Mouse (Mus musculus): Measurements from ENCODE around the gene Pla1a.
"Not testable (repeated sequence)": the region's sequence is repeated elsewhere in the genome, so short reads cannot be mapped to it uniquely, and the experiment has no call there.

Gene Pla1a

GRCm38 (mm10) chr16:38458600-38459280, 25.8 kb upstream of the Pla1a start:
- no peak for DNase-seq (ENCODE audit: low spot score in 2 of 2)

GRCm38 (mm10) chr16:38456812-38457567, 24.0 kb upstream of the Pla1a start:
- DNase-seq (ENCODE audit: low spot score in 2 of 2), result no peak

GRCm38 (mm10) chr16:38455511-38456418, 22.8 kb upstream of the Pla1a start, which contains the start of gene Cd80:
Cd80 (plus strand) TSS chr16:38455561.
- no peak for DNase-seq (ENCODE audit: low spot score in 2 of 2)

GRCm38 (mm10) chr16:38454533-38455254, 21.7 kb upstream of the Pla1a start:
- no peak for DNase-seq (ENCODE audit: low spot score in 2 of 2)

- no peak for DNase-seq (ENCODE audit: low spot score in 2 of 2)
Observed at GRCm38 (mm10) chr16:38453952-38454351, 21.0 kb upstream of the Pla1a start.

DNA sequence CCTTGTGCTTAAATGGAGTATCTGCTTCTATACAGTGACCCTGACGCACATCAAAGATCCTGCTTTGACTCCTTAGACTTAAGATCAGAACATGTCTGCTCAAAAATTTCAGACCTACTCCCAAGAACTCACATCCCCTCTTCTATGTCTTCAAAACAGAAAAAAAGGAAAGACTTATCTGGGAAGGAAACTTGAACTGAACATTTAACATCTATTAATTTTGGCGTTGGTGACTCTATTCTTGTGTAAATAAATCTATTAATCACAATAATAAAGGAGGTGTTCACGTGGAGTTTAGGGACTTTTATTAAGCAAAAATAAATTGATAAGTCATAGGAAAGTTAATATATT, 20.2 kb upstream of the Pla1a start:
- DNase-seq (ENCODE audit: low spot score in 2 of 2), result no peak

DNA sequence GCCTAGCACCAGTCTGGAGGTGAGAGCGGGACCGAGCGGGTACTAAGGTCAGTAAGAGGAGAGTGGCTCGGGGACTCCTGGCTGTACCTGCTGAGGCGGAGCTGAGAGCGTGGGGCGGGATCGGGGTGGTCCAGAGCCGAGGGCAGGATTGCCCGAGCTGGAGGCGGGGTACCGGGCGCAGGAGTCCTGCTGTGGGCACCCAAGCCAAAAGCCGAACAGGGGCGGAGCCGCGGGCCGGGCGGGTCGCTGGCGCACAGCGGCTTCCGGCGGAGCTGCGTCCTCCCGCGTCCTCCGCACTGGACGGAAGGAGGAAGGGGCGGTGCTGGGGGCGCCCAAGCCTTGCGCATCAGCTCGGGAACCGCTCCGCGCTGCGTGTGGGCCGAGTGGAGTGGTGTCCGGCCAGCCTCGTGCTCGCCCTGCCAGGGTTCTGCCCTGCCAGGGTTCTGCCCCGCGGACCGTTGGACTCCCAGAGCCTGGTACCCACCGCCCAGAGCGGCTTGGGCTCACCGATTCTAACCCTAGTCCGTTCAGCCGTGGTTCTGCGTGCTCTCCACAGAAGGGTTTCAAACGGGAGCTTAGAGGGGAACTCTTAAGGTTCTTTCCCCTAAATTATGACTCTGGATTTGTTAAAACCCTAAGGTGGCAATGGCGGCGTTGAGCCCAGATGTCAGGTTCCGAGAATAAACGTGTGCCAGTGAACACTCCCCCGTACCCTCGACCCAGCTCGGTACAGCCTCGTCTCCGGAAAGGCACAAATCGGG, 19.7 kb upstream of the Pla1a start, which contains the start of gene Adprh:
TSS of gene Adprh (minus strand) at position 262 of the 761 bp plus-strand sequence.
- peak; percentile 90 to 91 for DNase-seq (ENCODE audit: low spot score in 2 of 2)

DNA sequence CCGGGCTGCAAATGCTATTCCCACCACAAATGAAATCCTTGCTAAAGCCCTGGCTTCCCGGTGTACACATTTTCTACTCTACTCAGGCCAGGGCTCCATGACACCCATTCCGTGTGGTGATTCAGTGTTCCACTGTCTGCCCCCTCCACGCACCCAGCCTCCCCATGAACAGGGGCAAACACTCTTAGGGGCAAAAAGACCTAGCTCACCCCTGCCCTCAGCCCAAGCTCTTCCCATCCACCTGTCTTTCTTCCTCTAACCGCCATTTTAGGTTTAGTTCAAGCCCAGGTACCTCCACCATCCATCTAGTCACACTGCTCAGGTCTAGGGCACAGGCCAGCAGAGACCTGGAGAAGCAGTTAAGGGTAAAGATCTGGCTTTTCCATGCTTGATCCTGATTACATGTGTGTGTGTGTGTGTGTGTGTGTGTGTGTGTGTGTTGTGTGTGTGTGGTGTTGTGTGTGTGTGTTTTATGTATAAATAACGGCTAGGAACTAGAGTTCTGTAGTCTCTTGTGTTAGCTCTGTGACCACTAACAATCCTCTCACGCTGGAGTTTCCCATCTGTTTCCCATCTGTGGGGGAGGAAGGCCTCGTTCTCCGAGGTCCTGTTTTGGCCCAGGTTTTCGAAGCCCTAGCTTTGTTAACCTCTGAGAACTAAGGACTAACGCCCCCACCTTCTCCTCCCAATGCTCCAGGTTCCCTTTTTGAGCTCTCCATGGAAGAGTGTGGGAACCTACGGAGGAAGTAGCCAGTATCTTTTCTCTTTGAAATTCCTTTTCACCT, 18.7 kb upstream of the Pla1a start:
- no peak for DNase-seq (ENCODE audit: low spot score in 2 of 2)

GRCm38 (mm10) chr16:38450707-38451106, 17.8 kb upstream of the Pla1a start:
- no peak for DNase-seq (ENCODE audit: low spot score in 2 of 2)

- DNase-seq (ENCODE audit: low spot score in 2 of 2), result no peak
Observed at GRCm38 (mm10) chr16:38448458-38448857, 15.5 kb upstream of the Pla1a start.

DNA sequence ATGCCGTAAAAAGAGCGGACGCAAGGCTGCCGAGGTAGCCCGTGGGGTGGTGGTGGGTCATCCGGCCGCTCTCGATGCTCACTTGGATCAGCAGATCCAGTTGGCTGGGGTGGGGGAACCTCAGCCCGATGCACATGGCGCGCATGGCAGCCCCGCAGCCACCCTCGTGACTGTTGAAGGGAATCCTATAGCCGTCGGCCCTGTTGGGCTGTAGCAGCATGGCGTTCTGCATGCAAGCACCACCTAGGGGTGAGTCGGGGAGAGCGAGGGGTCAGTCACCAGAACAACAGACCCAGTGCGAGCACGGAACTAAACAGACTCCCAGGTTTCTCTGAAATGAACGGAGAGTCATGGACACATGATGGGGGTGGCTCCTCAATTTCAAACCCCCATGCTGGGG, 14.4 kb upstream of the Pla1a start:
- DNase-seq (ENCODE audit: low spot score in 2 of 2), result no peak

GRCm38 (mm10) chr16:38446141-38446540, 13.2 kb upstream of the Pla1a start:
- not testable (repeated sequence) for DNase-seq (ENCODE audit: low spot score in 2 of 2)

GRCm38 (mm10) chr16:38445576-38445975, 12.6 kb upstream of the Pla1a start:
- DNase-seq (ENCODE audit: low spot score in 2 of 2), result no peak

DNA sequence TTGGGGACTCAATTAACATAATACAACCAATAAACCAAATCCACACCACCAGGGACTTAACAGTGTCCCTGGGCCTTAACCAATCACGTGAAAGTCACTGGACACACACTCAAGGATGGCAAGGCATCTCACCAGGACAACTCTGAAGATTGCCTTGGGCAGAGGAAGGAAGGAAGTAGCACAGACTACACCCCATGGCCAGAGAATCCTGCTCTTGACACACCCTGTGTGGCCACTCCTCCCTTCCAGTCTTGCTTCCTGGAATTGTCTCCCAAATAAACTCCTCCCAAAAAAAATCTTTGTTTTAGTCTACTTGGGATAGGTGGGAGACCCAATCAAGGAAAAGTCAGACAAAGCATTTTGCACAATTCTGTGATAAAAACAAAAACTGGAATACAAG, 12.1 kb upstream of the Pla1a start:
- no peak for DNase-seq (ENCODE audit: low spot score in 2 of 2)

- DNase-seq (ENCODE audit: low spot score in 2 of 2), result no peak
Observed at GRCm38 (mm10) chr16:38443721-38444464, 10.9 kb upstream of the Pla1a start.

GRCm38 (mm10) chr16:38442216-38442615, 9.3 kb upstream of the Pla1a start:
- no peak for DNase-seq (ENCODE audit: low spot score in 2 of 2)

- DNase-seq (ENCODE audit: low spot score in 2 of 2), result no peak
Observed at GRCm38 (mm10) chr16:38441611-38442010, 8.7 kb upstream of the Pla1a start.

DNA sequence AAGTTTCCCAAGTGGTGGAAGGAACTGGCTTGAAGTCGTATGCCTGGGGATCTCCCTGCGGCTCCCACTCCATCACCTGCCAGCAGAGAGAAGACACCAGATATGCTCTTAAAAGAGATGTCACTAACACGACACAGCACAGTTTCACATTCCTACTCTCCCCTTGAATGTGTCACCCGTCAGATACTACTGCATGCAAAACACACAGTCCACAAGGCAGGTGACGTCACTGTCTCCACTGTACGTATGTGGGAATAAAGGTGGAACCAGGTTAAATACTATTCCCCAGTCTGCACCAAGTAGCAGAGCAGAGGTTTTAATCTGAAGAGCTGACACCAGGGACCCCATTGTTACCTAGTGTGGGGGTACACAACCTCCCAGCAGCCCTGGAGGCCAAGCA, 7.5 kb upstream of the Pla1a start:
- no peak for DNase-seq (ENCODE audit: low spot score in 2 of 2)

DNA sequence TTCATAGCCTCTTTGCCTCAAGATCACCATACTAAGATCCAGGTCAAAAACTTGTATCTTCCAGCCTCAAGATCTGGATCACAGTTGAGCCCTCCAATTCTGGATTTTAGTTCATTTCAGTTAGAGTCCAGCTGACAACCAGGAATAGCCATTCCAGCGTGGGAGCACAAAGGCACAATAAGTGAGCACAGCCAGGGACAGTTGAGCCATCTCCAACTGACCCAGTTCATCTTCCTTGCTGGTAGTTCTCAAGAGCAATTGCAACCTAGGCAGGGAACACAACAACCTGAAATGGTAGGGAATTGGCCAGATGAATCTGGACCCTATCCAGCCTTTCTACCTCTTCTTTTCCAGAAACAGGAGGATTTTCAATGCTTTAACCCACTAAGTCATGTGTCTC, 6.2 kb upstream of the Pla1a start:
- DNase-seq (ENCODE audit: low spot score in 2 of 2), result peak in 1 of 2 experiments; percentile 22

All from frontal cortex, postnatal 36 days (tissue).